Mouse (Mus musculus) intestine, embryonic 14.5 days (tissue): Measurements from ENCODE around the gene Tmem86b. TPM values are rescaled to one million over a fixed set of nuclear protein-coding genes. Genes with fewer than 3 reads are reported as not detected.
A peak's percentile ranks its signal among the peaks of the same experiment; 100 is the strongest.

Experiments used
- ATAC-seq: fragments of 200-750 bp; cut with Nextera tagmentation; replicated peaks from 2 replicates; pipeline ENCODE4 v1.8.0; 2017; ENCODE audit warnings: low read depth, moderate number of reproducible peaks, moderate TSS enrichment, moderate library complexity; ENCODE audit not compliant: low FRiP score, low TSS enrichment
- DNase-seq: peaks from one replicate; pipeline ENCODE4 v3.0.0-alpha.2; 2018; ENCODE audit warnings: low spot score
- H3K27ac ChIP-seq: fragments of 300-500 bp; sonication (generic); 2 replicates; pipeline ENCODE4 v1.5.1; 2014; ENCODE audit warnings: low read depth, mild to moderate bottlenecking, control low read depth
- H3K27me3 ChIP-seq: fragments of 300-500 bp; sonication (generic); replicated peaks from 2 replicates; pipeline ENCODE4 v1.6.1; 2014; ENCODE audit warnings: low read length, control low read depth; ENCODE audit not compliant: control insufficient read depth, insufficient read depth
- H3K36me3 ChIP-seq: fragments of 300-500 bp; sonication (generic); 2 replicates; pipeline ENCODE4 v1.6.1; 2014; ENCODE audit warnings: low read length, control low read depth; ENCODE audit not compliant: control insufficient read depth, insufficient read depth
- H3K4me1 ChIP-seq: fragments of 300-500 bp; sonication (generic); replicated peaks from 2 replicates; pipeline ENCODE4 v1.6.1; 2014; ENCODE audit warnings: low read length, control low read depth, mixed read lengths; ENCODE audit not compliant: control insufficient read depth, insufficient read depth
- H3K4me2 ChIP-seq: fragments of 300-500 bp; sonication (generic); 2 replicates; pipeline ENCODE4 v1.6.1; 2014; ENCODE audit warnings: low read length
- H3K4me3 ChIP-seq: fragments of 300-500 bp; sonication (generic); 2 replicates; pipeline ENCODE4 v1.5.1; 2014; ENCODE audit warnings: low read depth, low read length, control low read depth, mixed read lengths
- H3K9ac ChIP-seq: fragments of 300-500 bp; sonication (generic); 2 replicates; pipeline ENCODE4 v1.6.1; 2014; ENCODE audit warnings: mild to moderate bottlenecking, low read length
- H3K9me3 ChIP-seq: fragments of 300-500 bp; sonication (generic); 2 replicates; pipeline ENCODE4 v1.6.1; 2016; ENCODE audit warnings: low read length, control low read depth; ENCODE audit not compliant: control insufficient read depth
- whole genome bisulfite sequencing: fragments of 180-500 bp; shearing (Covaris S2); extraction: QIAGEN DNeasy Blood & Tissue Kit; methylation state at CpG from one replicate; pipeline ENCODE4 v1.1.7; 2014; 5-methylcytosine and 5-hydroxymethylcytosine counted together
- polyA plus RNA-seq: library from polyadenylated mRNA; unstranded; fragments of >200 nt; fragmentation: Nextera tagmentation; extraction: Ambion mirVana; gene quantifications from 2 replicates; pipeline ENCODE4 v1.2.1, GENCODE M21; 2014

Tmem86b gene
- polyA plus RNA-seq, 1 experiment from 2014 or later = 2.5 TPM

DNA sequence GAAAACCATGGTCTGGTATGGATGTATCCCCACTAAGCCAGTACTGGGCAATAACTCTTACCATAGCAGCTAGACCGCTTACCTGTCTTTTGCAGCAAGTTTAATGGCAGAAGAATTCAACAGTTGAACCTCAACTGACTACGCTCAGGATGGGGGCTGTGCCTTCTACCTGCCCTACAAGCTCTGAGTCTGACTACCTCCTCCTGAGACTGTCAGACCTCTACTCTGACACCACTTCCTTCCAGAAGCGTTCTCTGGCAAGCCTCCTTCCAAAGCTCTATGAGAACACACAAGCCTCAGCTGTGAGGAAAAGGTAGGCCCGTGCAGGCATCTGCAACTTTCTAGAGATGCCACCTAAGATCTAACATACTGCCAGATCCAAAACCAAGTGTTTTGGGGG is 24.2 kb upstream of the Tmem86b start:
- H3K27me3 ChIP-seq = no peaks in the 10 kb centered on the region
- H3K27ac ChIP-seq = no peak overlapping the region
- 0 out of 2 replicates have a peak, but pooled peaks cover 7% of the 10 kb centered on the region for H3K36me3 ChIP-seq
- no peak overlapping the region for H3K4me3 ChIP-seq
- H3K9me3 ChIP-seq = no peaks in the 10 kb centered on the region
- no peak overlapping the region for H3K4me2 ChIP-seq
- DNase-seq (no peak), ATAC-seq (no peak)
- WGBS = 81% methylated on average over 4 of the region's 4 CpGs
- H3K9ac ChIP-seq = no peak overlapping the region
- H3K4me1 ChIP-seq = peaks cover 45% of the 10 kb centered on the region

DNA sequence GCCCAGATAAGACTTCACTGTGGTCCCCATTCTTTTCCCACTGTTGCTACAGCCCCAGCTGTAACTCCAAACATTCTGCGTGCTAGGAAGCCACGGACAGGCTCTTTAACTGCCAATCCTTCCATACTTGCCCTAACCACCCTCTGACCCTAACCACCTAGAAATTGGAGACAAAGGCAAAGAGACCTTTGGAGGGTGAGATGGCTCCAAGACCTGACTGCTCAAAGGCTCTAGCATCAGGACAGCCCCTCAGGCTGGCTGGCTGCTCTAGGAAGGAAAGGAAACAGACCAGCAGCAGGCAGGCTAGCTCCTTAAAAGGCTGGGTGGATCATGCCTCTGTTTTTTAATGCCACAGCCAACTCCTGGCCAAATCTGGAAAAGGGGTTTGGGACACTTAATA is 23.0 kb upstream of the Tmem86b start:
- no peaks in the 10 kb centered on the region for H3K27me3 ChIP-seq
- 0 out of 2 replicates have a peak overlapping the region, but pooled peaks have one; percentile 29 for H3K27ac ChIP-seq
- WGBS = 92% methylated on average over 2 of the region's 2 CpGs
- no peak overlapping the region for H3K9ac ChIP-seq
- H3K4me3 ChIP-seq = no peak overlapping the region
- peaks cover 37% of the 10 kb centered on the region for H3K4me1 ChIP-seq
- no peak overlapping the region for H3K4me2 ChIP-seq
- H3K36me3 ChIP-seq = 0 out of 2 replicates have a peak, but pooled peaks cover 7% of the 10 kb centered on the region
- H3K9me3 ChIP-seq = no peaks in the 10 kb centered on the region
- ATAC-seq (no peak), DNase-seq (no peak)

DNA sequence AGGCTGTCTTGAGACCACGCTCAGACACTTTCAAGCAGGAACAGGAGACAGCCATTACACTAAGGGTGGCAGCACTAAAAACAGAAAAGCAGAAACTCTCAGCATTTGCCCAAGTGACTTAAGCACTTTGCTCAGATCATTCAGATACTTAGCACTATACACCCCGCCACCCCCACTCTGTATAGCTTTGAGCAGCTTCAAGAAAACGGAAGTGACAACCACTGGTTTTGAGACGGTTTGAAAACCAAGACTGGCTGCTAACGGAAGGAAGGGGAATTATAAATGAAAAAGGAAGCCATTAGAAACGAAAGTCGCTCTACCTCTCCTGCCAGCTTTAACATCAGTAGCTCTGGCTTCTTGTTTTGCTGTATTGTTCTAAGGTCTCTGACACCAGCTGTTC is 22.6 kb upstream of the Tmem86b start:
- H3K27me3 ChIP-seq = no peaks in the 10 kb centered on the region
- H3K9me3 ChIP-seq = no peaks in the 10 kb centered on the region
- peaks cover 37% of the 10 kb centered on the region for H3K4me1 ChIP-seq
- H3K9ac ChIP-seq = no peak overlapping the region
- DNase-seq = no peak
- 86% methylated on average over 7 of the region's 7 CpGs for WGBS
- no peak for ATAC-seq
- H3K4me3 ChIP-seq = no peak overlapping the region
- H3K4me2 ChIP-seq = no peak overlapping the region
- no peak overlapping the region for H3K27ac ChIP-seq
- 0 out of 2 replicates have a peak, but pooled peaks cover 7% of the 10 kb centered on the region for H3K36me3 ChIP-seq

DNA sequence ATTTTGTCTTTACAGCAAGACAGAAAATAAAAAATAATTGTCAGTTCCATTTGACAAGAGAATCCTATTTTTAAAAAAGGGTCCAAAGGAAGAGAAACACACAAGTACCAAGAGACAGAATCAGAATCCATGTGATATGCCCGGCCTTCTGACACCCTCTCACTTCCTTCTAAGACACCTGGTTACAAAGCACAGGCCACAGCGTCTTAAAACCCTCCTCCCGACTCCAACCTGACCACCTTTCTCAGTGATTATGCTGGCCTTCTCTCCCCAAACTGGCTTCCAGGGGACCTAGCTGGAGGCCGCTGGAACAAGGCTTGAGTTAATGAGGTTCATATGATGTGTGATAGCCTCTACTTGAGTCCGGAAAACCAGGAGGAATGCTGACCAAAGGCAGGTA is 22.1 kb upstream of the Tmem86b start:
- ATAC-seq = no peak
- Histone ChIP-seq H3K4me2 (no peak overlapping the region), H3K36me3 (0 out of 2 replicates have a peak, but pooled peaks cover 7% of the 10 kb centered on the region), H3K27me3 (no peaks in the 10 kb centered on the region), H3K27ac (no peak overlapping the region), H3K9ac (no peak overlapping the region), H3K9me3 (no peaks in the 10 kb centered on the region), H3K4me3 (no peak overlapping the region), H3K4me1 (peaks cover 37% of the 10 kb centered on the region)
- no peak for DNase-seq
- 77% methylated on average over 5 of the region's 5 CpGs for WGBS

DNA sequence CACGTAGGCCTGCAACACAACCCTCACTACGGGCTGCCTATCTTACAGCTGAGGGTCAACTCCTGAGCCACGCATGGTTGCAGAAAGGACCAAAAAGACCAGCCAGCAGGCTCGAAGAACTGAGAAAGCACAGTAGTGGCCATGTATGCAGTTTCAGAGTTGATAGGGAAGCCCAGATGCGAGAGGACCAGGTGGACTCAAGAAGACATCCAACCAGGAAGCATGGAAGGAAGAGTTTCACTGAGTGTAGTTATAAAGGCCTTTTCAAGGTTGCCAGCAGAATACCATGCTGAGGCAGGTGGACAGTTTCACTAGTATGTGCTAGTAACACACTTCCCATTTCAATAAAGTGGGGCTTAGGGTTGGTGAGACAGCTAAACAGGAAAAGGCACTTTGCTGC is 21.5 kb upstream of the Tmem86b start:
- H3K4me2 ChIP-seq = no peak overlapping the region
- ATAC-seq (no peak), DNase-seq (no peak)
- no peak overlapping the region for H3K4me3 ChIP-seq
- no peaks in the 10 kb centered on the region for H3K9me3 ChIP-seq
- 0 out of 2 replicates have a peak, but pooled peaks cover 7% of the 10 kb centered on the region for H3K36me3 ChIP-seq
- H3K4me1 ChIP-seq = peaks cover 35% of the 10 kb centered on the region
- H3K27me3 ChIP-seq = no peaks in the 10 kb centered on the region
- H3K9ac ChIP-seq = no peak overlapping the region
- WGBS = 87% methylated on average over 5 of the region's 5 CpGs
- no peak overlapping the region for H3K27ac ChIP-seq

DNA sequence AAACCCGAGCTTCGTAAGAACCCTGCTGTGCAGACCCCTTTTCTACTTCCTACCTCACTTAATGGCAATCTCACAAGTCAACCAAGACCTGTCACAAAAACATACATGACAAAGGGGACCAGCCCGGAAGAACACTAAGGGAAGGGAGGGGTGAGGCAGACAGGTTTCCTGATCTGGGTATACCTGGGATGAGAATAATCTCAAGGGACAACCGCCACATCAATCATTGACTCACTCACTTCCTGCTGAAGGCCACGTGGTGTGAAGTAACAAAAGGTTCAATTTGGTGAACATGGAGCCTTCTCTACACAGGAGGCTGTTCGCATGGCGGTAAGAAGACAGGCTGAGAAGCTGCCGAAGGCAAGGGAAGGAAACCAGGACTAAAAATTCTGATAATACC is 20.4 kb upstream of the Tmem86b start:
- ATAC-seq = no peak
- Histone ChIP-seq H3K4me3 (no peak overlapping the region), H3K9ac (no peak overlapping the region), H3K27ac (no peak overlapping the region), H3K36me3 (peaks cover 13% of the 10 kb centered on the region; the same call in 1 of the 2 replicates), H3K4me1 (peaks cover 24% of the 10 kb centered on the region), H3K9me3 (no peaks in the 10 kb centered on the region), H3K4me2 (no peak overlapping the region), H3K27me3 (no peaks in the 10 kb centered on the region)
- WGBS = 75% methylated on average over 8 of the region's 8 CpGs
- DNase-seq = no peak

DNA sequence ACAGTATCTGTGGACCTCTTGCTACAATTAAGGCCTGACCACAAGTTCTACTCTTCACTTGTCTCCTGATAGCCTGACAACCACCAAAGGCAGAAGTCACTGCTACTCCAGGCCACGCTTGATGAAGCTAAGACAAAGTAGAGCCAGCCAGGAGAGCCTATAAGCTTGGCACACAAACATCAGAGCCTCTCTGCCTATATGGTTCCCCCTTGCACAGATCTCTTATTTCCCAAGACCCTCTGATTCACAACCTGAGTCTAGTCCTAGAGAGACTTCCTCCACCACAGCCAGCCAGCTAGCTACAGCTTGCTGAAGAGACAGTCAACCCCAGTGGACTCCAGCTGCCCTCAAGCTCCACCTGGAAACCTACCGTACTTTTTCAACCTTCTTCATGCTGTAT is 16.8 kb upstream of the Tmem86b start:
- Histone ChIP-seq H3K4me1 (peaks cover 5% of the 10 kb centered on the region), H3K4me2 (no peak overlapping the region), H3K36me3 (peaks cover 43% of the 10 kb centered on the region), H3K9ac (no peak overlapping the region), H3K9me3 (no peaks in the 10 kb centered on the region), H3K27me3 (no peaks in the 10 kb centered on the region), H3K27ac (no peak overlapping the region), H3K4me3 (no peak overlapping the region)
- DNase-seq (no peak), ATAC-seq (no peak)
- 92% methylated on average over 2 of the region's 2 CpGs for WGBS

DNA sequence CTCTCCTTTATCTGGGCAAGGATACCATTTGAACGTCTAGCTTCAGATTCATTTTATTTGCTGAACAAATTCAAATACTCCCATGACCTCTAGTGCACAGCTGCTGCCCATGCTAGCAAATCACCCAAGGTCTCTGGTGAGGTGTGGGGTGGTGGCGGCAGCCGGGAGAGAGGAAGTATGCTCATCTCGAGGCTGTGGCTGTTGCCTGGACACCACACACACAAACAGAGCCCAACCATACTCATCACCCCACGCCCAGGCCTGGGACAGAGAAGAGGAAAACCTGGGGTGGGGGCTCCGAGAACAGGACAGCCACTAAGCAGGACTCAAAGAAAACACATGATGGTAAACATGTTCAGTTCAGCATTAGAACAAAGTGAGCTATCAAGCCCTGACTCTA is 16.1 kb upstream of the Tmem86b start:
- H3K9ac ChIP-seq = no peak overlapping the region
- no peak overlapping the region for H3K4me3 ChIP-seq
- 43% methylated on average over 6 of the region's 6 CpGs for WGBS
- no peak overlapping the region for H3K4me2 ChIP-seq
- H3K36me3 ChIP-seq = peaks cover 43% of the 10 kb centered on the region
- no peak overlapping the region for H3K27ac ChIP-seq
- no peaks in the 10 kb centered on the region for H3K9me3 ChIP-seq
- peaks cover under 1% of the 10 kb centered on the region for H3K4me1 ChIP-seq
- H3K27me3 ChIP-seq = no peaks in the 10 kb centered on the region
- ATAC-seq (peak; percentile 60; the same call in 1 of the 2 replicates), DNase-seq (no peak)

DNA sequence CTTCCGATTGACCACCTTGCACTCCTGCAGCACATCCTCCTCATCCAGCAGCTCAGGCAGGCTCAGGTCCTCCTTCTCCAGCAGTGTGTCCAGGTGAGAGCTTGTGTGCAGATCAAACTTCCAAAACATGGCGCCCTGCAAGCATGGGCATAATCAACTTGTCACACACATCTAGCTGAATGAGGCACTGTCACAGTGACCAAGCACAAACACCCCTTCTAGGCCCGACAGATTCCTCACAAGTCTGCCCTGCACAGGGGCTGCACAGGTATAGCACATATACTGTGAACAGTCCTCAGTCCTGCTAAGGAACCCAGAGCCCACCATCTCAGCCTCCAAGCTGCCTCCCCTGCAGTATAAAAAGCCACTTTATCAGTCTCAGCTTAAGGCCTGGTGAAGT is 15.6 kb upstream of the Tmem86b start:
- H3K9ac ChIP-seq = no peak overlapping the region
- no peak overlapping the region for H3K4me3 ChIP-seq
- no peaks in the 10 kb centered on the region for H3K9me3 ChIP-seq
- H3K27ac ChIP-seq = no peak overlapping the region
- H3K4me1 ChIP-seq = no peaks in the 10 kb centered on the region
- H3K27me3 ChIP-seq = no peaks in the 10 kb centered on the region
- peaks cover 47% of the 10 kb centered on the region for H3K36me3 ChIP-seq
- WGBS = 86% methylated on average over 3 of the region's 3 CpGs
- no peak overlapping the region for H3K4me2 ChIP-seq
- ATAC-seq (no peak), DNase-seq (no peak)
